Mouse (Mus musculus): ENCODE data around the gene Asb18. TPM values are rescaled to one million over a fixed set of nuclear protein-coding genes. Genes with fewer than 3 reads are reported as not detected.
A peak's percentile ranks its signal among the peaks of the same experiment; 100 is the strongest.

Gene Asb18
- polyA plus RNA-seq, 1 experiment from 2014 or later: not detected

- no peak overlapping the region for H3K9ac ChIP-seq (replicated peaks)
- peaks cover 35% of the 10 kb centered on the region for H3K27me3 ChIP-seq (ENCODE audit: insufficient read depth, low read length)
- no peaks in the 10 kb centered on the region for H3K36me3 ChIP-seq (replicated peaks; ENCODE audit: insufficient read depth, low read length)
- ATAC-seq (peak; percentile 5; the same call in 1 of the 2 replicates), DNase-seq (no peak)
- WGBS (ENCODE audit: insufficient replicate concordance): under 1% methylated on average over 60 of the region's 95 CpGs
- H3K4me2 ChIP-seq (ENCODE audit: low read depth, low read length): peak overlapping the region; percentile 58
- H3K4me1 ChIP-seq (ENCODE audit: insufficient read depth): no peaks in the 10 kb centered on the region
- H3K27ac ChIP-seq (ENCODE audit: low read depth): no peak overlapping the region
- H3K4me3 ChIP-seq (ENCODE audit: low read depth, low read length): peak overlapping the region; percentile 24
- no peaks in the 10 kb centered on the region for H3K9me3 ChIP-seq (ENCODE audit: low read length)
- TF ChIP-seq CTCF (IDR thresholded peaks at IDR 0.05; ENCODE audit: low read depth) (no peak), EP300 (IDR thresholded peaks at IDR 0.05; ENCODE audit: low read depth) (no peak)
Measured at GRCm38 (mm10) chr1:89968111-89968851, 46.2 kb downstream of the Asb18 start.

DNA sequence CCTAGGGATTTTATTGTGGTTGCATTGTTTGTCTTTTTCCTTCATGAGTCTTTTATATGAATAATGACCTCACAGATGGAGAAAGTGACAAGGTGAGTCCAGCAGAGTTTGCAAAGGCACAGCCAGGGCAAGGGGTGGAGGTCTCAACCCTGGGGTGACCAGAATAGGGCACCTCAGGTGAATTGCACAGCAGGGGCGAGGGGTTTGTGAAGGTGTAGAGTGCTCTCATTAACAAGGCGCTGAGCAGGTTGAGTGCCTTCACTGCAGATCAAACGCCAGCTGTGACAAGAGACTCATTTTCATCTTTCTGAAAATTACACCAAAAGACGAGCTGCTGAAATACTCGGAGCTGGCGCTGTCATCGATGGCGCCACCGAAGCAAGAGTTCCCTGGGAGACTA is 46.9 kb downstream of the Asb18 start:
- H3K36me3 ChIP-seq (replicated peaks; ENCODE audit: insufficient read depth, low read length): no peaks in the 10 kb centered on the region
- H3K9ac ChIP-seq (replicated peaks): no peak overlapping the region
- H3K27me3 ChIP-seq (ENCODE audit: insufficient read depth, low read length): peaks cover 35% of the 10 kb centered on the region
- no peaks in the 10 kb centered on the region for H3K9me3 ChIP-seq (ENCODE audit: low read length)
- DNase-seq (no peak), ATAC-seq (no peak)
- no peak overlapping the region for H3K4me3 ChIP-seq (ENCODE audit: low read depth, low read length)
- no peaks in the 10 kb centered on the region for H3K4me1 ChIP-seq (ENCODE audit: insufficient read depth)
- no peak overlapping the region for H3K4me2 ChIP-seq (ENCODE audit: low read depth, low read length)
- H3K27ac ChIP-seq (ENCODE audit: low read depth): no peak overlapping the region
- TF ChIP-seq CTCF (IDR thresholded peaks at IDR 0.05; ENCODE audit: low read depth) (no peak), EP300 (IDR thresholded peaks at IDR 0.05; ENCODE audit: low read depth) (no peak)
- 23% methylated on average over 9 of the region's 9 CpGs for WGBS (ENCODE audit: insufficient replicate concordance)

DNA sequence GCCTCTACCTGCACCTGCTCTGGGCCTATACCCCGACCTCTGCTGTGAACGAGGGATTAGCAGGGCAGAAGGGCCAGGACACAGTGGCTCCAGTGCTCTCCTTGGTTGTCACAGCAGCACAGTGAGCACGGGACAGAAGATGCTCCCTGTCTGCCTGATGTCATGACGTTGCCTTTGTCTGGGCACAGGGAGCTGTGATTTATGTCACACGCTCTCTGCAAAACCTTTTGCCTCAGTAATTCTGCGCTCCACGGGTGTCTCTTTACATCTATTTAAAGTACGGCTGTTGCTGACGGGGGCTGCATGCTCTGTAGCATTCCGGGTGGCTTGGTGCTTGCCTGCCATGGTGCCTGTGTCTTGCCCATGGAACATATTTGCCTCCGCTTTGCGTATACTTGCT is 50.0 kb downstream of the Asb18 start:
- ATAC-seq (no peak), DNase-seq (no peak)
- TF ChIP-seq EP300 (IDR thresholded peaks at IDR 0.05; ENCODE audit: low read depth) (no peak), CTCF (IDR thresholded peaks at IDR 0.05; ENCODE audit: low read depth) (no peak)
- Histone ChIP-seq H3K27me3 (ENCODE audit: insufficient read depth, low read length) (peaks cover 25% of the 10 kb centered on the region), H3K9me3 (ENCODE audit: low read length) (no peaks in the 10 kb centered on the region), H3K9ac (replicated peaks) (no peak overlapping the region), H3K36me3 (replicated peaks; ENCODE audit: insufficient read depth, low read length) (no peaks in the 10 kb centered on the region), H3K4me1 (ENCODE audit: insufficient read depth) (no peaks in the 10 kb centered on the region), H3K4me2 (ENCODE audit: low read depth, low read length) (no peak overlapping the region), H3K27ac (ENCODE audit: low read depth) (no peak overlapping the region), H3K4me3 (ENCODE audit: low read depth, low read length) (no peak overlapping the region)
- WGBS (ENCODE audit: insufficient replicate concordance): 70% methylated on average over 12 of the region's 12 CpGs

GRCm38 (mm10) chr1:89963296-89963695 is 51.2 kb downstream of the Asb18 start:
- ATAC-seq: no peak
- WGBS (ENCODE audit: insufficient replicate concordance): 79% methylated on average over 2 of the region's 2 CpGs
- TF ChIP-seq CTCF (IDR thresholded peaks at IDR 0.05; ENCODE audit: low read depth) (no peak), EP300 (IDR thresholded peaks at IDR 0.05; ENCODE audit: low read depth) (no peak)

GRCm38 (mm10) chr1:89962092-89962491 is 52.4 kb downstream of the Asb18 start:
- DNase-seq: no peak
- ATAC-seq: no peak
- Histone ChIP-seq H3K4me2 (ENCODE audit: low read depth, low read length) (no peak overlapping the region), H3K9ac (replicated peaks) (no peak overlapping the region), H3K36me3 (replicated peaks; ENCODE audit: insufficient read depth, low read length) (no peaks in the 10 kb centered on the region), H3K27me3 (ENCODE audit: insufficient read depth, low read length) (peaks cover 5% of the 10 kb centered on the region), H3K9me3 (ENCODE audit: low read length) (no peaks in the 10 kb centered on the region), H3K4me3 (ENCODE audit: low read depth, low read length) (no peak overlapping the region), H3K27ac (ENCODE audit: low read depth) (no peak overlapping the region), H3K4me1 (ENCODE audit: insufficient read depth) (no peaks in the 10 kb centered on the region)
- TF ChIP-seq CTCF (IDR thresholded peaks at IDR 0.05; ENCODE audit: low read depth) (no peak), EP300 (IDR thresholded peaks at IDR 0.05; ENCODE audit: low read depth) (no peak)
- 35% methylated on average over 13 of the region's 13 CpGs for WGBS (ENCODE audit: insufficient replicate concordance)

More at GRCm38 (mm10) chr1:89963296-89963695, 51.2 kb downstream of the Asb18 start:
- Histone ChIP-seq H3K36me3 (replicated peaks; ENCODE audit: insufficient read depth, low read length) (no peaks in the 10 kb centered on the region), H3K4me3 (ENCODE audit: low read depth, low read length) (no peak overlapping the region), H3K27me3 (ENCODE audit: insufficient read depth, low read length) (peaks cover 15% of the 10 kb centered on the region), H3K9me3 (ENCODE audit: low read length) (no peaks in the 10 kb centered on the region), H3K9ac (replicated peaks) (no peak overlapping the region), H3K27ac (ENCODE audit: low read depth) (no peak overlapping the region), H3K4me2 (ENCODE audit: low read depth, low read length) (no peak overlapping the region), H3K4me1 (ENCODE audit: insufficient read depth) (no peaks in the 10 kb centered on the region)
- no peak for DNase-seq

GRCm38 (mm10) chr1:89959393-89959792 is 55.1 kb downstream of the Asb18 start:
- Histone ChIP-seq H3K9me3 (ENCODE audit: low read length) (no peaks in the 10 kb centered on the region), H3K4me2 (ENCODE audit: low read depth, low read length) (no peak overlapping the region), H3K9ac (replicated peaks) (no peak overlapping the region), H3K27me3 (ENCODE audit: insufficient read depth, low read length) (peaks cover 3% of the 10 kb centered on the region; the same call in 1 of the 2 replicates), H3K4me1 (ENCODE audit: insufficient read depth) (no peaks in the 10 kb centered on the region), H3K27ac (ENCODE audit: low read depth) (no peak overlapping the region), H3K4me3 (ENCODE audit: low read depth, low read length) (no peak overlapping the region), H3K36me3 (replicated peaks; ENCODE audit: insufficient read depth, low read length) (no peaks in the 10 kb centered on the region)
- WGBS (ENCODE audit: insufficient replicate concordance): 74% methylated on average over 4 of the region's 4 CpGs
- no peak for TF ChIP-seq CTCF (IDR thresholded peaks at IDR 0.05; ENCODE audit: low read depth)
- no peak for DNase-seq
- ATAC-seq: no peak

Data from liver, postnatal 0 days (tissue).